Mouse (Mus musculus) liver, adult (tissue): ENCODE measurements around the gene Gm28041.

Source experiments
- GATA4 ChIP-seq: IDR thresholded peaks from 2 replicates; pipeline ENCODE4 v1.6.1; 2014; ENCODE audit warnings: mild to moderate bottlenecking, low read length; ENCODE audit not compliant: insufficient replicate concordance

Gene Gm28041

GRCm38 (mm10) chr13:67375050-67375911, at the start of gene Gm28041, which contains the start of gene Zfp456:
TSS of gene Gm28041 (minus strand) at chr13:67375733.
TSS of gene Zfp456 (minus strand) at chr13:67375810.
- TF ChIP-seq GATA4, result peak; percentile 36; the same call in 1 of the 2 replicates

- TF ChIP-seq GATA4, result no peak
These were observed 45.8 kb upstream of the Gm28041 start, which contains the start of gene Zfp459 for GRCm38 (mm10) chr13:67421207-67421857. TSS of gene Zfp459 (minus strand) at chr13:67421418.

GRCm38 (mm10) chr13:67420558-67421206, 45.1 kb upstream of the Gm28041 start:
- TF ChIP-seq GATA4, result no peak

GRCm38 (mm10) chr13:67416811-67417210, 41.3 kb upstream of the Gm28041 start:
- TF ChIP-seq GATA4, result no peak

- TF ChIP-seq GATA4, result no peak
These were observed 40.2 kb upstream of the Gm28041 start for GRCm38 (mm10) chr13:67415759-67416158.

GRCm38 (mm10) chr13:67399183-67399903, 23.8 kb upstream of the Gm28041 start, which contains the start of gene Zfp429:
TSS of gene Zfp429 (minus strand) at chr13:67399819.
- peak; percentile 47; the same call in 1 of the 2 replicates for TF ChIP-seq GATA4

GRCm38 (mm10) chr13:67360131-67360744, 15.3 kb downstream of the Gm28041 start, which contains the start of the genes Gm28044 and Zfp953:
TSS of gene Gm28044 (minus strand) at chr13:67360536.
TSS of gene Zfp953 (minus strand) at chr13:67360605.
- TF ChIP-seq GATA4, result peak; percentile 85

GRCm38 (mm10) chr13:67351854-67352253, 23.7 kb downstream of the Gm28041 start:
- TF ChIP-seq GATA4, result no peak

GRCm38 (mm10) chr13:67343422-67343821, 32.1 kb downstream of the Gm28041 start:
- no peak for TF ChIP-seq GATA4

GRCm38 (mm10) chr13:67332877-67333276, 42.7 kb downstream of the Gm28041 start:
- no peak for TF ChIP-seq GATA4

- TF ChIP-seq GATA4, result peak; percentile 89; the same call in 1 of the 2 replicates
These were observed 43.4 kb downstream of the Gm28041 start, which contains the start of gene Zfp595 for GRCm38 (mm10) chr13:67332019-67332724. TSS of gene Zfp595 (minus strand) at chr13:67332570.

- no peak for TF ChIP-seq GATA4
These were observed 68.8 kb downstream of the Gm28041 start for GRCm38 (mm10) chr13:67306718-67307117.
